Mouse (Mus musculus) heart, embryonic 12.5 days (tissue): ENCODE results near the gene Fbxl16. TPM values are rescaled to one million over a fixed set of nuclear protein-coding genes. Genes with fewer than 3 reads are reported as not detected.

Experiments used
- ATAC-seq: fragments of 200-750 bp; cut with Nextera tagmentation; 2 replicates; pipeline ENCODE4 v1.8.0; 2017; ENCODE audit warnings: moderate TSS enrichment, moderate library complexity; ENCODE audit not compliant: insufficient number of reproducible peaks, low FRiP score
- H3K27ac ChIP-seq: fragments of 300-500 bp; sonication (generic); 2 replicates; pipeline ENCODE4 v1.5.1; 2016; ENCODE audit warnings: mild to moderate bottlenecking, moderate library complexity; ENCODE audit not compliant: poor library complexity, severe bottlenecking
- H3K27me3 ChIP-seq: fragments of 300-500 bp; sonication (generic); replicated peaks from 2 replicates; pipeline ENCODE4 v1.6.1; 2016; ENCODE audit warnings: mild to moderate bottlenecking, moderate library complexity
- H3K36me3 ChIP-seq: fragments of 300-500 bp; sonication (generic); 2 replicates; pipeline ENCODE4 v1.6.1; 2016; ENCODE audit warnings: mild to moderate bottlenecking, moderate library complexity
- H3K4me1 ChIP-seq: fragments of 300-500 bp; sonication (generic); replicated peaks from 2 replicates; pipeline ENCODE4 v1.6.1; 2016; ENCODE audit warnings: mild to moderate bottlenecking
- H3K4me2 ChIP-seq: fragments of 300-500 bp; sonication (generic); 2 replicates; pipeline ENCODE4 v1.6.1; 2016; ENCODE audit warnings: mild to moderate bottlenecking, moderate library complexity
- H3K4me3 ChIP-seq: fragments of 300-500 bp; sonication (generic); 2 replicates; pipeline ENCODE4 v1.5.1; 2016; ENCODE audit warnings: mild to moderate bottlenecking
- H3K9ac ChIP-seq: fragments of 300-500 bp; sonication (generic); 2 replicates; pipeline ENCODE4 v1.6.1; 2016; ENCODE audit warnings: mild to moderate bottlenecking, moderate library complexity
- H3K9me3 ChIP-seq: fragments of 300-500 bp; sonication (generic); replicated peaks from 2 replicates; pipeline ENCODE4 v1.6.1; 2016; ENCODE audit warnings: mild to moderate bottlenecking, moderate library complexity
- WGBS: fragments of 180-500 bp; shearing (Covaris S2); methylation state at CpG from one replicate; pipeline ENCODE4 v1.1.7; 2016; 5-methylcytosine and 5-hydroxymethylcytosine counted together
- polyA plus RNA-seq: library from polyadenylated mRNA; unstranded; fragments of >200 nt; fragmentation: Nextera tagmentation; extraction: Ambion mirVana; gene quantifications from 2 replicates; pipeline ENCODE4 v1.2.1, GENCODE M21; 2016

Fbxl16 gene
- polyA plus RNA-seq, 1 experiment from 2014 or later: 1.4 TPM

- Histone ChIP-seq H3K4me3 (peak overlapping the region; percentile 10), H3K36me3 (no peaks in the 10 kb centered on the region), H3K4me2 (no peak overlapping the region), H3K27ac (no peak overlapping the region), H3K27me3 (peaks cover 83% of the 10 kb centered on the region), H3K9ac (0 out of 2 replicates have a peak overlapping the region, but pooled peaks have one; percentile 3), H3K4me1 (peaks cover 9% of the 10 kb centered on the region), H3K9me3 (no peaks in the 10 kb centered on the region)
- peak; percentile 37; the same call in 1 of the 2 replicates for ATAC-seq
- 6% methylated on average over 46 of the region's 46 CpGs for WGBS
Observed at GRCm38 (mm10) chr17:25818851-25819780, 10.2 kb downstream of the Fbxl16 start.

DNA sequence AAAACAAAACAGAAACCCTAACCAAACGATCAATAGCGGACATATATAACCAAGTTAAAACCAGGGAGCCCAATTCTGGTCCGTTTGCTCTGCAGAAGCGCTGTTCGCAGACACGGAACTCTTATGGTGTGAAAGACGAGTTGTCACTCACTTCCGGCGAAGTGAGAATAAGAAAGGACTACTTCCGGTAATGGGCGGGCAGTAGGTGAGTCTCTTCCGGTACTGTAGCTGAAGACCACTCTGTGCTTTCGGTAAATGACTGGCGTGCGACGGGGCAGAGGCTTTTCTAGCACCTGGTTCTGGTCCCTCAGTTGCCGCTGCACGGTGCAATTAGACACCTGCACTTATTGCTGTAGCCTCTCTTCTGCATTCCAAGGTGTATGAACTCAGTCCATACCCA lies 14.6 kb downstream of the Fbxl16 start, which contains the start of gene Wdr24:
Gene Wdr24 (plus strand): TSS at position 176 of the 400 bp plus-strand sequence.
- peaks cover 41% of the 10 kb centered on the region for H3K27me3 ChIP-seq
- WGBS: under 1% methylated on average over 18 of the region's 18 CpGs
- peak; percentile 61; the same call in 1 of the 2 replicates for ATAC-seq
- H3K4me2 ChIP-seq: peak within 1 kb of the TSS; percentile 97
- peak within 1 kb of the TSS; percentile 67 for H3K9ac ChIP-seq
- 0 out of 2 replicates have a peak within 1 kb of the TSS, but pooled peaks have one; percentile 39 for H3K27ac ChIP-seq
- no peaks in the 10 kb centered on the region for H3K9me3 ChIP-seq
- peak within 1 kb of the TSS; percentile 73 for H3K4me3 ChIP-seq
- peaks cover 29% of the 10 kb centered on the region for H3K36me3 ChIP-seq
- H3K4me1 ChIP-seq: peaks cover 42% of the 10 kb centered on the region

GRCm38 (mm10) chr17:25824362-25825142 lies 15.7 kb downstream of the Fbxl16 start:
- peaks cover 42% of the 10 kb centered on the region for H3K4me1 ChIP-seq
- peaks cover 29% of the 10 kb centered on the region for H3K36me3 ChIP-seq
- ATAC-seq: no peak
- H3K27ac ChIP-seq: no peak overlapping the region
- peaks cover 30% of the 10 kb centered on the region for H3K27me3 ChIP-seq
- peak overlapping the region; percentile 67 for H3K9ac ChIP-seq
- H3K4me2 ChIP-seq: peak overlapping the region; percentile 97
- 69% methylated on average over 17 of the region's 17 CpGs for WGBS
- H3K9me3 ChIP-seq: no peaks in the 10 kb centered on the region
- H3K4me3 ChIP-seq: peak overlapping the region; percentile 73

GRCm38 (mm10) chr17:25825311-25825710 lies 16.4 kb downstream of the Fbxl16 start:
- Histone ChIP-seq H3K36me3 (peaks cover 37% of the 10 kb centered on the region), H3K27me3 (peaks cover 22% of the 10 kb centered on the region), H3K4me1 (peaks cover 48% of the 10 kb centered on the region), H3K27ac (no peak overlapping the region), H3K4me2 (peak overlapping the region; percentile 97; the same call in 1 of the 2 replicates), H3K9me3 (no peaks in the 10 kb centered on the region), H3K9ac (no peak overlapping the region), H3K4me3 (no peak overlapping the region)
- 88% methylated on average over 6 of the region's 6 CpGs for WGBS
- ATAC-seq: no peak

GRCm38 (mm10) chr17:25825984-25826570 lies 17.2 kb downstream of the Fbxl16 start:
- H3K9me3 ChIP-seq: no peaks in the 10 kb centered on the region
- H3K9ac ChIP-seq: no peak overlapping the region; the same call in 1 of the 2 replicates
- H3K4me1 ChIP-seq: peaks cover 56% of the 10 kb centered on the region
- ATAC-seq: no peak
- WGBS: 92% methylated on average over 27 of the region's 27 CpGs
- H3K4me2 ChIP-seq: no peak overlapping the region
- peaks cover 45% of the 10 kb centered on the region for H3K36me3 ChIP-seq
- H3K4me3 ChIP-seq: no peak overlapping the region
- H3K27me3 ChIP-seq: peaks cover 16% of the 10 kb centered on the region
- no peak overlapping the region for H3K27ac ChIP-seq

- 91% methylated on average over 13 of the region's 13 CpGs for WGBS
Observed at GRCm38 (mm10) chr17:25827011-25827410, 18.1 kb downstream of the Fbxl16 start.

DNA sequence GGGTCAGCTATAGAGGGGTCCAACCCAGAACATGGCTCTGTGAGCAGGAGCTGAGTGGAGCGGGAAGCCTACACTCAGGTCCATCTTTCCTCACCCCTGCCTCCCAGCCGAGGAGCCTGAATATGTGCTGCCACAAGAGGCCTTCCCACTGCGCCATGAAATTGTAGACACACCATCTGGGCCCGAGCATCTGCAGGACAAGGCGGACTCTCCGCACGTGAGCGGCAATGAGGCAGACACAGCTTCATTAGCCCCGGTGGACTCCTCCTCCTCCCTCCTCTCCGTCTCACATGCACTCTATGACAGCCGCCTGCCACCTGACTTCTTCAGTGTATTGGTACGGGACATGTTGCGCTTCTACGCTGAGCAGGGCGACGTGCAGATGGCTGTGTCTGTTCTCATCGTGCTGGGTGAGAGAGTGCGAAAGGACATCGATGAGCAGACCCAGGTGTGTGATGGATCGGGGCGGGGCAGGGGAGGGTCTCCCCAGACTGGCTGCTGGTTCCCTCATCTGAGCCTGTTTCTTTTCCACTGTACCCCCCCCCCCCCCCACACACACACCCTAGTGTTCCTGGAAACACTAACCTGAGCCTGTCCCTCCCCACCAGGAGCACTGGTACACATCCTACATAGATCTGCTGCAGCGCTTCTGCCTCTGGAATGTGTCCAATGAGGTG lies 18.8 kb downstream of the Fbxl16 start:
- no peak for ATAC-seq
- peak overlapping the region; percentile 83; the same call in 1 of the 2 replicates for H3K4me2 ChIP-seq
- 0 out of 2 replicates have a peak overlapping the region, but pooled peaks have one; percentile 3 for H3K4me3 ChIP-seq
- H3K9me3 ChIP-seq: no peaks in the 10 kb centered on the region
- H3K27me3 ChIP-seq: 0 out of 2 replicates have a peak, but pooled peaks cover under 1% of the 10 kb centered on the region
- no peak overlapping the region for H3K27ac ChIP-seq
- no peak overlapping the region for H3K9ac ChIP-seq
- H3K4me1 ChIP-seq: peaks cover 66% of the 10 kb centered on the region
- peaks cover 52% of the 10 kb centered on the region for H3K36me3 ChIP-seq
- WGBS: 90% methylated on average over 22 of the region's 22 CpGs

More at GRCm38 (mm10) chr17:25827011-25827410, 18.1 kb downstream of the Fbxl16 start:
- peaks cover 8% of the 10 kb centered on the region for H3K27me3 ChIP-seq
- no peak overlapping the region for H3K4me2 ChIP-seq
- no peaks in the 10 kb centered on the region for H3K9me3 ChIP-seq
- no peak overlapping the region for H3K9ac ChIP-seq
- peaks cover 52% of the 10 kb centered on the region for H3K36me3 ChIP-seq
- ATAC-seq: no peak
- H3K4me3 ChIP-seq: no peak overlapping the region
- no peak overlapping the region for H3K27ac ChIP-seq
- peaks cover 65% of the 10 kb centered on the region for H3K4me1 ChIP-seq

DNA sequence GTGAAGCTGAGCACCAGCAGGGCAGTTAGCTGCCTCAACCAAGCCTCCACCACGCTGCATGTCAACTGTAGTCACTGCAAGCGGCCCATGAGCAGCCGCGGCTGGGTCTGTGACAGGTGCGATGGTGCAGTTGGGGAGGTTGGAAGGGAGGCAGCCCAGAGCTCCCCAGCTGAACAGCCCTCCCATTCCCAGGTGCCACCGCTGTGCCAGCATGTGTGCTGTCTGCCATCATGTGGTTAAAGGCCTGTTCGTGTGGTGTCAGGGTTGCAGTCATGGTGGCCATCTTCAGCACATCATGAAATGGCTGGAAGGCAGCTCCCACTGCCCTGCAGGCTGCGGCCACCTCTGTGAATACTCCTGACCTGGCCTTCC lies 19.3 kb downstream of the Fbxl16 start:
- Histone ChIP-seq H3K9me3 (no peaks in the 10 kb centered on the region), H3K4me1 (peaks cover 66% of the 10 kb centered on the region)
- WGBS: 84% methylated on average over 8 of the region's 8 CpGs

GRCm38 (mm10) chr17:25828712-25829557 lies 20.1 kb downstream of the Fbxl16 start, which contains the start of gene Jmjd8:
Jmjd8 (plus strand) TSS chr17:25828867.
- WGBS: 1% methylated on average over 32 of the region's 32 CpGs

More for the DNA sequence above, 19.3 kb downstream of the Fbxl16 start:
- H3K4me2 ChIP-seq: peak overlapping the region; percentile 83
- ATAC-seq: no peak
- peaks cover 52% of the 10 kb centered on the region for H3K36me3 ChIP-seq
- H3K4me3 ChIP-seq: peak overlapping the region; percentile 67
- no peaks in the 10 kb centered on the region for H3K27me3 ChIP-seq
- H3K27ac ChIP-seq: peak overlapping the region; percentile 90; the same call in 1 of the 2 replicates
- H3K9ac ChIP-seq: 0 out of 2 replicates have a peak overlapping the region, but pooled peaks have one; percentile 82

More at GRCm38 (mm10) chr17:25828712-25829557, 20.1 kb downstream of the Fbxl16 start, which contains the start of gene Jmjd8:
- Histone ChIP-seq H3K4me1 (peaks cover 68% of the 10 kb centered on the region), H3K4me2 (peak within 1 kb of the TSS; percentile 83), H3K27me3 (no peaks in the 10 kb centered on the region), H3K9ac (peak within 1 kb of the TSS; percentile 82), H3K9me3 (no peaks in the 10 kb centered on the region), H3K36me3 (peaks cover 52% of the 10 kb centered on the region), H3K27ac (peak within 1 kb of the TSS; percentile 90), H3K4me3 (peak within 1 kb of the TSS; percentile 67)
- ATAC-seq: no peak
